In the genomic region with DNA sequence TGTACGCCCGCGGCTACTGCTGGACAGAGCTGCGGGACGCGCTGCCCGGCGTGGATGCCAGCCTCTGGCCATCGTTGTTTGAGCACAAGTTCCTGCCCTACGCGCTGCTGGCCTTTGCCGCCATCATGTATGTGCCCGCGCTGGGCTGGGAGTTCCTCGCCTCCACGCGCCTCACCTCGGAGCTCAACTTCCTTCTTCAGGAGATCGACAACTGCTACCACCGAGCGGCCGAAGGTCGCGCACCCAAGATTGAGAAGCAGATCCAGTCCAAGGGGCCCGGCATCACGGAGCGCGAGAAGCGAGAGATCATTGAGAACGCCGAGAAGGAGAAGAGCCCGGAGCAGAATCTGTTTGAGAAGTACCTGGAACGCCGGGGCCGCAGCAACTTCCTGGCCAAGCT, we compare ENCODE assay signal across 11 mouse cellular contexts. TPM values are rescaled to one million over a fixed set of nuclear protein-coding genes. Genes with fewer than 3 reads are reported as not detected.
A peak's percentile ranks its signal among the peaks of the same experiment; 100 is the strongest.
DNase-seq lines count a peak whose midpoint lies in the region; ATAC-seq and TF ChIP-seq lines count a peak whose summit lies in the region.
"Had no signal": no experiment of that assay in that cellular context is flagged by ENCODE, and none has a peak within 500 bp of the region (broad histone marks: within the 10 kb centered on the region; RNA-seq: fewer than 3 reads in every experiment).

No protein-coding gene starts in this region.

- H3K4me2 ChIP-seq in heart, embryonic 15.5 days, result peak overlapping the region; percentile 50
- H3K4me2 ChIP-seq in midbrain, embryonic 11.5 days, result no peak overlapping the region
- H3K4me2 ChIP-seq in midbrain, postnatal 0 days (ENCODE audit: low read depth, low read length, poor library complexity, severe bottlenecking), result no peak overlapping the region
- H3K4me2 ChIP-seq in intestine, embryonic 14.5 days (ENCODE audit: low read length), result peak overlapping the region; percentile 36
- H3K4me2 ChIP-seq in stomach, embryonic 15.5 days, result peak overlapping the region; percentile 47

- H3K36me3 ChIP-seq in heart, embryonic 15.5 days, result no peaks in the 10 kb centered on the region
- no peaks in the 10 kb centered on the region for H3K36me3 ChIP-seq in midbrain, embryonic 11.5 days (ENCODE audit: control insufficient read depth, insufficient read depth, low read length)
- peaks cover 29% of the 10 kb centered on the region for H3K36me3 ChIP-seq in midbrain, postnatal 0 days (ENCODE audit: insufficient read depth, low read length)
- no peaks in the 10 kb centered on the region for H3K36me3 ChIP-seq in intestine, embryonic 14.5 days (ENCODE audit: control insufficient read depth, insufficient read depth, low read length)
- no peaks in the 10 kb centered on the region for H3K36me3 ChIP-seq in stomach, embryonic 15.5 days

- ATAC-seq in heart, embryonic 15.5 days (replicated peaks; ENCODE audit: insufficient number of reproducible peaks, insufficient read depth, low FRiP score, low read depth), result no peak
- no peak for ATAC-seq in midbrain, embryonic 11.5 days (ENCODE audit: low FRiP score)
- no peak for ATAC-seq in midbrain, postnatal 0 days (ENCODE audit: low FRiP score)
- ATAC-seq in intestine, embryonic 14.5 days (replicated peaks; ENCODE audit: low FRiP score, low TSS enrichment, low read depth), result no peak
- no peak for ATAC-seq in stomach, embryonic 15.5 days (ENCODE audit: insufficient read depth, low FRiP score, low read depth)

- peaks cover 9% of the 10 kb centered on the region for H3K4me1 ChIP-seq in heart, embryonic 15.5 days (replicated peaks)
- no peaks in the 10 kb centered on the region for H3K4me1 ChIP-seq in midbrain, embryonic 11.5 days (ENCODE audit: control insufficient read depth, insufficient read depth, low read length)
- H3K4me1 ChIP-seq in midbrain, postnatal 0 days (ENCODE audit: insufficient read depth, low read length), result no peaks in the 10 kb centered on the region
- no peaks in the 10 kb centered on the region for H3K4me1 ChIP-seq in intestine, embryonic 14.5 days (replicated peaks; ENCODE audit: control insufficient read depth, insufficient read depth, low read length)
- 0 out of 2 replicates have a peak, but pooled peaks cover 3% of the 10 kb centered on the region for H3K4me1 ChIP-seq in stomach, embryonic 15.5 days

- H3K4me3 ChIP-seq in heart, embryonic 15.5 days, result peak overlapping the region; percentile 24
- no peak overlapping the region for H3K4me3 ChIP-seq in midbrain, embryonic 11.5 days (ENCODE audit: low read depth, low read length)
- H3K4me3 ChIP-seq in midbrain, postnatal 0 days (ENCODE audit: low read depth, low read length), result no peak overlapping the region
- H3K4me3 ChIP-seq in intestine, embryonic 14.5 days (ENCODE audit: low read depth, low read length), result peak overlapping the region; percentile 20; the same call in 1 of the 2 replicates
- H3K4me3 ChIP-seq in stomach, embryonic 15.5 days (replicated peaks), result peak overlapping the region; percentile 21
- H3K4me3 ChIP-seq: layer of hippocampus, adult 2 months had no signal

- H3K9me3 ChIP-seq in heart, embryonic 15.5 days (replicated peaks), result no peaks in the 10 kb centered on the region
- no peaks in the 10 kb centered on the region for H3K9me3 ChIP-seq in midbrain, embryonic 11.5 days (ENCODE audit: control insufficient read depth, low read length)
- H3K9me3 ChIP-seq in midbrain, postnatal 0 days (ENCODE audit: low read length), result no peaks in the 10 kb centered on the region
- no peaks in the 10 kb centered on the region for H3K9me3 ChIP-seq in intestine, embryonic 14.5 days (ENCODE audit: control insufficient read depth, low read length)
- no peaks in the 10 kb centered on the region for H3K9me3 ChIP-seq in stomach, embryonic 15.5 days

- H3K9ac ChIP-seq in heart, embryonic 15.5 days, result peak overlapping the region; percentile 33; the same call in 1 of the 2 replicates
- H3K9ac ChIP-seq in midbrain, embryonic 11.5 days (ENCODE audit: low read length), result no peak overlapping the region
- no peak overlapping the region for H3K9ac ChIP-seq in midbrain, postnatal 0 days (replicated peaks; ENCODE audit: low read length, poor library complexity, severe bottlenecking)
- H3K9ac ChIP-seq in intestine, embryonic 14.5 days (ENCODE audit: low read length), result no peak overlapping the region
- no peak overlapping the region for H3K9ac ChIP-seq in stomach, embryonic 15.5 days

- WGBS in heart, embryonic 15.5 days, result 28% methylated on average over 35 of the region's 35 CpGs
- 32% methylated on average over 35 of the region's 35 CpGs for WGBS in midbrain, embryonic 11.5 days
- 41% methylated on average over 35 of the region's 35 CpGs for WGBS in midbrain, postnatal 0 days
- WGBS in intestine, embryonic 14.5 days, result 34% methylated on average over 35 of the region's 35 CpGs
- 30% methylated on average over 35 of the region's 35 CpGs for WGBS in stomach, embryonic 15.5 days

- TF ChIP-seq CTCF in midbrain, postnatal 0 days (IDR thresholded peaks at IDR 0.05), result no peak

- DNase-seq in heart, adult 9 months (ENCODE audit: low spot score in 2 of 2), result no peak
- peak; percentile 87 for DNase-seq in midbrain, embryonic 11.5 days (ENCODE audit: low spot score, missing footprints)
- no peak for DNase-seq in midbrain, postnatal 0 days (ENCODE audit: low spot score)
- peak; percentile 61 for DNase-seq in intestine, embryonic 14.5 days (ENCODE audit: low spot score)
- DNase-seq in adrenal gland, adult 8-10 months, result no peak
- no peak for DNase-seq in urinary bladder, postnatal 10 days (ENCODE audit: low spot score)
- DNase-seq: thymus, adult 18-20 months had no signal

- no peak overlapping the region for H3K27ac ChIP-seq in heart, embryonic 15.5 days
- no peak overlapping the region for H3K27ac ChIP-seq in midbrain, embryonic 11.5 days (ENCODE audit: low read depth, low read length)
- no peak overlapping the region for H3K27ac ChIP-seq in midbrain, postnatal 0 days (ENCODE audit: low read depth, low read length)
- no peak overlapping the region for H3K27ac ChIP-seq in intestine, embryonic 14.5 days (ENCODE audit: low read depth)
- H3K27ac ChIP-seq in stomach, embryonic 15.5 days, result no peak overlapping the region
- H3K27ac ChIP-seq: layer of hippocampus, adult 2 months; macrophage had no signal

- peaks cover 56% of the 10 kb centered on the region for H3K27me3 ChIP-seq in heart, embryonic 15.5 days
- peaks cover 27% of the 10 kb centered on the region for H3K27me3 ChIP-seq in midbrain, embryonic 11.5 days (ENCODE audit: control insufficient read depth, insufficient read depth, low read length)
- H3K27me3 ChIP-seq in midbrain, postnatal 0 days (ENCODE audit: insufficient read depth, low read length), result peaks cover 9% of the 10 kb centered on the region; the same call in 1 of the 2 replicates
- peaks cover 35% of the 10 kb centered on the region for H3K27me3 ChIP-seq in intestine, embryonic 14.5 days (replicated peaks; ENCODE audit: control insufficient read depth, insufficient read depth, low read length)
- peaks cover 32% of the 10 kb centered on the region for H3K27me3 ChIP-seq in stomach, embryonic 15.5 days (replicated peaks)

RNA-seq across cellular contexts. Expression of a gene that starts 7.3 kb away (rescaled TPM):
- polyA plus RNA-seq in heart, embryonic 15.5 days (2015; fragmentation: Nextera tagmentation; extraction: Ambion mirVana), result 40.8 and 56.4 TPM in 2 replicates
- polyA plus RNA-seq in midbrain, embryonic 11.5 days (2014; fragmentation: Nextera tagmentation; extraction: Ambion mirVana), result 40.2 and 43.2 TPM in 2 replicates
- total RNA-seq in midbrain, postnatal 0 days (2014; rRNA removed), result 32.9 and 48.6 TPM in 2 replicates
- 21.6 and 23.6 TPM in 2 replicates for polyA plus RNA-seq in midbrain, postnatal 0 days (2015; fragmentation: Nextera tagmentation; extraction: Ambion mirVana)
- polyA plus RNA-seq in intestine, embryonic 14.5 days (2014; fragmentation: Nextera tagmentation; extraction: Ambion mirVana), result 43.7 and 44.4 TPM in 2 replicates
- polyA plus RNA-seq in stomach, embryonic 15.5 days (2015; fragmentation: Nextera tagmentation; extraction: Ambion mirVana), result 57.1 and 60.0 TPM in 2 replicates
- total RNA-seq in adrenal gland, adult 8-10 months (2022), result 10 to 100 TPM; 37.0 to 49.0 (median 43.7) TPM

RNA-seq across cellular contexts. Expression of a gene that starts 8.1 kb away (rescaled TPM):
- 1.5 and 1.7 TPM in 2 replicates for polyA plus RNA-seq in heart, embryonic 15.5 days (2015; fragmentation: Nextera tagmentation; extraction: Ambion mirVana)
- polyA plus RNA-seq in midbrain, embryonic 11.5 days (2014; fragmentation: Nextera tagmentation; extraction: Ambion mirVana), result 0.87 and 0.89 TPM in 2 replicates
- total RNA-seq in midbrain, postnatal 0 days (2014; rRNA removed), result 14.4 and 16.4 TPM in 2 replicates
- polyA plus RNA-seq in midbrain, postnatal 0 days (2015; fragmentation: Nextera tagmentation; extraction: Ambion mirVana), result 9.3 and 13.3 TPM in 2 replicates
- 0.23 and 0.71 TPM in 2 replicates for polyA plus RNA-seq in intestine, embryonic 14.5 days (2014; fragmentation: Nextera tagmentation; extraction: Ambion mirVana)
- polyA plus RNA-seq in stomach, embryonic 15.5 days (2015; fragmentation: Nextera tagmentation; extraction: Ambion mirVana), result 0.55 and 0.64 TPM in 2 replicates
- total RNA-seq in adrenal gland, adult 8-10 months (2022), result 1 to 10 TPM in 3 of 4 experiments, under 1 TPM in 1; 0.78 to 2.4 (median 1.7) TPM
- polyA plus RNA-seq: macrophage had no signal

RNA-seq across cellular contexts. Expression of a gene that starts 21.3 kb away (rescaled TPM):
- 10.1 and 14.1 TPM in 2 replicates for polyA plus RNA-seq in heart, embryonic 15.5 days (2015; fragmentation: Nextera tagmentation; extraction: Ambion mirVana)
- 20.2 and 22.3 TPM in 2 replicates for polyA plus RNA-seq in midbrain, embryonic 11.5 days (2014; fragmentation: Nextera tagmentation; extraction: Ambion mirVana)
- 42.3 and 50.0 TPM in 2 replicates for total RNA-seq in midbrain, postnatal 0 days (2014; rRNA removed)
- polyA plus RNA-seq in midbrain, postnatal 0 days (2015; fragmentation: Nextera tagmentation; extraction: Ambion mirVana), result 19.0 and 19.4 TPM in 2 replicates
- 19.4 and 20.8 TPM in 2 replicates for polyA plus RNA-seq in intestine, embryonic 14.5 days (2014; fragmentation: Nextera tagmentation; extraction: Ambion mirVana)
- polyA plus RNA-seq in stomach, embryonic 15.5 days (2015; fragmentation: Nextera tagmentation; extraction: Ambion mirVana), result 17.9 and 19.7 TPM in 2 replicates
- 10 to 100 TPM; 44.0 to 52.1 (median 46.1) TPM for total RNA-seq in adrenal gland, adult 8-10 months (2022)

RNA-seq across cellular contexts. Expression of a gene that starts 55.3 kb away (rescaled TPM):
- polyA plus RNA-seq in heart, embryonic 15.5 days (2015; fragmentation: Nextera tagmentation; extraction: Ambion mirVana), result 7.9 and 10.6 TPM in 2 replicates
- 14.9 and 16.8 TPM in 2 replicates for polyA plus RNA-seq in midbrain, embryonic 11.5 days (2014; fragmentation: Nextera tagmentation; extraction: Ambion mirVana)
- total RNA-seq in midbrain, postnatal 0 days (2014; rRNA removed), result 46.1 and 68.0 TPM in 2 replicates
- 10.8 and 11.0 TPM in 2 replicates for polyA plus RNA-seq in midbrain, postnatal 0 days (2015; fragmentation: Nextera tagmentation; extraction: Ambion mirVana)
- 16.0 and 16.5 TPM in 2 replicates for polyA plus RNA-seq in intestine, embryonic 14.5 days (2014; fragmentation: Nextera tagmentation; extraction: Ambion mirVana)
- polyA plus RNA-seq in stomach, embryonic 15.5 days (2015; fragmentation: Nextera tagmentation; extraction: Ambion mirVana), result 12.0 and 12.9 TPM in 2 replicates
- total RNA-seq in adrenal gland, adult 8-10 months (2022), result 10 to 100 TPM; 16.0 to 24.6 (median 20.3) TPM

Comparison
In these comparisons a context has a peak if more than half of its experiments do, and no peak if none do; other contexts are left out.
1. DNase-seq: peak in midbrain, embryonic 11.5 days (single experiment) and intestine, embryonic 14.5 days (single experiment); none in heart, adult 9 months (0 of 2), midbrain, postnatal 0 days (single experiment), adrenal gland, adult 8-10 months (single experiment) and urinary bladder, postnatal 10 days (single experiment).
2. H3K4me2 ChIP-seq: peak in heart, embryonic 15.5 days (single experiment), intestine, embryonic 14.5 days (single experiment) and stomach, embryonic 15.5 days (single experiment); none in midbrain, embryonic 11.5 days (single experiment) and midbrain, postnatal 0 days (single experiment).
3. H3K4me3 ChIP-seq: peak in heart, embryonic 15.5 days (single experiment), intestine, embryonic 14.5 days (single experiment) and stomach, embryonic 15.5 days (single experiment); none in midbrain, embryonic 11.5 days (single experiment) and midbrain, postnatal 0 days (single experiment).